Mouse (Mus musculus) testis, adult 2 months (tissue): ENCODE results near the gene Loxl1.

Experiments
- CTCF ChIP-seq: fragments of 200-500 bp; IDR thresholded peaks from 2 replicates; pipeline ENCODE4 v1.5.1; 2012; ENCODE audit warnings: low read depth, mild to moderate bottlenecking, inconsistent platforms, low read length, moderate library complexity; ENCODE audit not compliant: control insufficient read depth, insufficient read depth, insufficient replicate concordance
- POLR2A ChIP-seq: fragments of 200-500 bp; IDR thresholded peaks from 2 replicates; pipeline ENCODE4 v1.6.1; 2012; ENCODE audit warnings: low read depth, mild to moderate bottlenecking, inconsistent platforms, low read length, moderate library complexity; ENCODE audit not compliant: control insufficient read depth

DNA sequence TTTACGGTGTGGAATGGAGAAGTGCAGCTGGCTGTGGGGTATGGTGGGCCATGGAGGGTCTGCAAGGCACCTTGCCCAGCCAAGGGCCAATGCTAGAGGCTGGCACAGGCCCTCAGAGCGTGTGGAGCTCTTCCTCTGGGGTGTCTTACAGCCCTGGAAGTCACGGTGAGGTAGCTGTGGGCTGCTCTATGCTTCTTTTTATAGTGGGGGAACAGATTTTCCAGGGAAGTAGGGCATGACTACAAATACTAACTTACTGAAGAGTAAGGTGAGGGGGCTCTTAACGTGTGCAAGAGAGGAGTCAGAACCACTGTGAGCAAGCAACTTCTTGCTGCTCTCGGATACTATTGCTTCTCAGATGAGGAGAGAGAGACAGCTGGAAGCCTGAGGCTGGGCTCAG lies 50.5 kb downstream of the Loxl1 start:
- no peak for TF ChIP-seq POLR2A
- no peak for TF ChIP-seq CTCF
